Mouse (Mus musculus) C3H10T1/2 (cell line): Measurements from ENCODE around the gene Syne1. TPM values are rescaled to one million over a fixed set of nuclear protein-coding genes. Genes with fewer than 3 reads are reported as not detected.

Experiments
- polyA plus RNA-seq, 2 experiments: library from polyadenylated mRNA; unstranded; fragments of >200 nt; fragmentation: generic; extraction: Trizol; gene quantifications; one replicate each; pipeline ENCODE4 v1.2.1; 2012; ENCODE audit warnings: missing spikeins in 2 of 2

Gene Syne1
- 1 to 10 TPM in 1 of 2 experiments, under 1 TPM in 1; 0.35 to 6.3 TPM for polyA plus RNA-seq

DNA sequence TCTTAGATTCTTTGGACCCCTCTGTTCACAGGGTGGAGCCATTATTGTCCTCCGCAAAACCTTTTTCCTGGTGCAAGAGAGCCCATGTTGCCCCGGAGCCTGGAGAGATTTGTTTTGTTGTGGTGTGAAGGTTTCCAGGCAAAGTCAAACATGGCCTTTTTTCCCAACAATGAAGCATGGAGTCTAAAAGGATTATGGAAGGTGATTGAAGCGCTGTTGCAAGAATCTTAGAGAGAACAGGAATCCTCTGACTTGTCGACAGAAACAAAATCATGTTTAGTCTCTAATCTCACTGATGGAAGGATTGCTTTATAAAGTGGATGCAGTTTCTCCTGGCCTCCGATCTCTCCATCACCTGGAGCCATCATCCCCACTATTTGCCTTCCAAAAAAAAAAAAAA lies at the start of gene Syne1:
Gene Syne1 (minus strand): TSS at position 101 of the 400 bp plus-strand sequence.

GRCm38 (mm10) chr10:5593464-5593863 lies 42.2 kb upstream of the Syne1 start, which contains the start of gene Myct1:
TSS of gene Myct1 (plus strand) at chr10:5593775.

GRCm38 (mm10) chr10:5068676-5069265 lies 482.5 kb downstream of the Syne1 start, which contains the start of gene Gm10097:
TSS of gene Gm10097 (plus strand) at chr10:5069192.

Other genes starting within 250 kb of the Syne1 start
- under 1 TPM in 1 of 2 experiments, not detected in 1; 0.14 TPM for gene Myct1, start 42.3 kb upstream of the Syne1 start, polyA plus RNA-seq
- gene Vip, start 87.7 kb upstream of the Syne1 start, polyA plus RNA-seq, result under 1 TPM in 1 of 2 experiments, not detected in 1; 0.02 TPM